In the genomic region with DNA sequence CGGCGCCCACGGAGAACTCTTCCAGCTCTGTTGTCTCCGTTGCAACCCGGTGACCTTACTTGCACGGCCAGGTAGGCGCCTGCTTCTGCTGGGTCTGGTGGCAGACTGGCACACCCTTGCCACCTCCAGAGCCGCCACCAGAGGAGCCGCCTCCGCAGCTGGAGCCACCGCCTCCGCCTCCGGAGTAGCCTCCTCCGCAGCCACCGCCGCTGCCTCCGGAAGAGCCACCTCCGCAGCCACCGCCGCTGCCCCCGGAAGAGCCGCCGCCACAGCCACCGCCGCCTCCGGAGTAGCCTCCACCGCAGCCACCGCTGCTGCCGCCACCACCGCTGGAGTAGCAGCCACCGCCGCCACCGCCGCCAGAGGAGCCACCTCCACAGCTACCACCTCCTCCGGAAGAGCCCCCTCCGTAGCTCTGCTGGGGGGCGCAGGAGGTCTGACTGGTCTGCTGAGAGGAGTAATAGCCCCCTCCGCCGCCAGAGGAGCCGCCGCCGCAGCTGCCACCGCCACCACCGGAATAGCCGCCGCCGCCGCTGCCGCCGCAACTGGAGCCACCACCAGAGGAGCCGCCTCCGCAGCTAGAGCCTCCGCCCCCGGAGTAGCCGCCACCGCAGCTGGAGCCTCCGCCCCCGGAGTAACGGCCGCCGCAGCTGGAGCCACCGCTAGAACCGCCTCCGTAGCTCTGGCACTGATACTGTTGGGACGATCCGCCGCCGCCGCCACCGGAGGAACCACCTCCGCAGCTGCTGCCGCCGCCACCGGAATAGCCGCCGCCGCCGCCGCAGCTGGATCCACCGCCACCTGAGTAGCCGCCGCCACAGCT, we compare ENCODE assay signal across 8 mouse cellular contexts. TPM values are rescaled to one million over a fixed set of nuclear protein-coding genes. Genes with fewer than 3 reads are reported as not detected.
DNase-seq lines count a peak whose midpoint lies in the region; ATAC-seq and TF ChIP-seq lines count a peak whose summit lies in the region.

No protein-coding gene starts in this region.

- peak; percentile 15; the same call in 1 of the 2 replicates for TF ChIP-seq CTCF in kidney, postnatal 0 days (IDR thresholded peaks at IDR 0.05; ENCODE audit: low read depth)
- 0 out of 2 replicates have a peak, but pooled peaks have one; percentile 25 for TF ChIP-seq CTCF in liver, adult 2 months (IDR thresholded peaks at IDR 0.05; ENCODE audit: low read depth, low read length)

- no peaks in the 10 kb centered on the region for H3K36me3 ChIP-seq in forebrain, embryonic 10.5 days (replicated peaks)
- H3K36me3 ChIP-seq in heart, embryonic 13.5 days: no peaks in the 10 kb centered on the region
- no peaks in the 10 kb centered on the region for H3K36me3 ChIP-seq in kidney, postnatal 0 days (ENCODE audit: insufficient read depth, low read length)
- H3K36me3 ChIP-seq in liver, adult 2 months (ENCODE audit: control insufficient read depth, insufficient read depth, low read length): no peaks in the 10 kb centered on the region
- H3K36me3 ChIP-seq in myocyte (ENCODE audit: control insufficient read depth, insufficient read depth): no peaks in the 10 kb centered on the region

- no peak for ATAC-seq in CD4-positive, CD25-positive, alpha-beta regulatory T cell, adult 4 months
- peak; percentile 20 for ATAC-seq in heart, embryonic 13.5 days (ENCODE audit: extremely low read depth, insufficient number of reproducible peaks, low FRiP score, low TSS enrichment)
- ATAC-seq in kidney, postnatal 0 days (replicated peaks; ENCODE audit: low FRiP score, low read depth): peak; percentile 85

- no peak for TF ChIP-seq POLR2A in liver, adult 2 months (IDR thresholded peaks at IDR 0.05; ENCODE audit: extremely low read depth, insufficient read depth, low read length)
- no peak for TF ChIP-seq POLR2A in myocyte (IDR thresholded peaks at IDR 0.05; ENCODE audit: insufficient read length, low read depth)

- no peaks in the 10 kb centered on the region for H3K9me3 ChIP-seq in forebrain, embryonic 10.5 days
- H3K9me3 ChIP-seq in heart, embryonic 13.5 days: no peaks in the 10 kb centered on the region
- H3K9me3 ChIP-seq in kidney, postnatal 0 days (replicated peaks; ENCODE audit: low read length): no peaks in the 10 kb centered on the region

- H3K4me3 ChIP-seq in forebrain, embryonic 10.5 days: peak overlapping the region; percentile 86
- peak overlapping the region; percentile 84 for H3K4me3 ChIP-seq in heart, embryonic 13.5 days
- peak overlapping the region; percentile 74 for H3K4me3 ChIP-seq in kidney, postnatal 0 days (replicated peaks; ENCODE audit: low read depth, low read length)
- peak overlapping the region; percentile 79 for H3K4me3 ChIP-seq in liver, adult 2 months (ENCODE audit: insufficient read depth, low read depth, low read length)
- peak overlapping the region; percentile 15 for H3K4me3 ChIP-seq in myocyte

- H3K4me1 ChIP-seq in forebrain, embryonic 10.5 days: peaks cover 16% of the 10 kb centered on the region
- peaks cover 4% of the 10 kb centered on the region for H3K4me1 ChIP-seq in heart, embryonic 13.5 days
- H3K4me1 ChIP-seq in kidney, postnatal 0 days (replicated peaks; ENCODE audit: insufficient read depth, low read length): no peaks in the 10 kb centered on the region
- H3K4me1 ChIP-seq in liver, adult 2 months (ENCODE audit: control insufficient read depth, insufficient read depth, low read length): peaks cover 3% of the 10 kb centered on the region; the same call in 1 of the 2 replicates

- H3K4me2 ChIP-seq in heart, embryonic 13.5 days: peak overlapping the region; percentile 97
- peak overlapping the region; percentile 96 for H3K4me2 ChIP-seq in kidney, postnatal 0 days (ENCODE audit: low read length)
- H3K4me2 ChIP-seq in myocyte (ENCODE audit: low read depth): peak overlapping the region; percentile 53

- H3ac ChIP-seq in myocyte (ENCODE audit: control insufficient read depth, insufficient read length): peak overlapping the region; percentile 17

- WGBS in forebrain, embryonic 10.5 days: under 1% methylated on average over 82 of the region's 82 CpGs
- under 1% methylated on average over 75 of the region's 82 CpGs for WGBS in heart, embryonic 13.5 days
- under 1% methylated on average over 63 of the region's 82 CpGs for WGBS in kidney, postnatal 0 days
- WGBS in liver, adult 2 months: under 1% methylated on average over 81 of the region's 82 CpGs

- H3K79me2 ChIP-seq in liver, adult 2 months (ENCODE audit: control insufficient read depth, insufficient read depth, low read length): no peaks in the 10 kb centered on the region
- no peaks in the 10 kb centered on the region for H3K79me2 ChIP-seq in myocyte (ENCODE audit: control insufficient read depth, insufficient read depth)

- peak; percentile 5 for DNase-seq in CD4-positive, CD25-positive, alpha-beta regulatory T cell, adult 2 months (ENCODE audit: low read depth, low spot score)
- DNase-seq in forebrain, embryonic 10.5 days (ENCODE audit: extremely low spot score, low spot score): peak; percentile 70
- peak; percentile 82 for DNase-seq in kidney, postnatal 0 days (ENCODE audit: low spot score)
- peak; percentile 61 for DNase-seq in liver, adult 2 months (ENCODE audit: extremely low read depth, low read depth, low spot score)
- DNase-seq in thymus, adult 18-20 months: peak; percentile 4 to 9

- peak overlapping the region; percentile 82 for H3K9ac ChIP-seq in heart, embryonic 13.5 days
- peak overlapping the region; percentile 61 for H3K9ac ChIP-seq in kidney, postnatal 0 days (ENCODE audit: low read depth, low read length)
- peak overlapping the region; percentile 87 for H3K9ac ChIP-seq in liver, adult 2 months (ENCODE audit: low read depth, low read length)

- peaks cover 57% of the 10 kb centered on the region for H3K27me3 ChIP-seq in forebrain, embryonic 10.5 days (ENCODE audit: poor library complexity, severe bottlenecking)
- peaks cover 52% of the 10 kb centered on the region for H3K27me3 ChIP-seq in heart, embryonic 13.5 days (replicated peaks)
- no peaks in the 10 kb centered on the region for H3K27me3 ChIP-seq in kidney, postnatal 0 days (ENCODE audit: insufficient read depth, low read length)
- H3K27me3 ChIP-seq in liver, adult 2 months (ENCODE audit: control insufficient read depth, insufficient read depth, low read length): peaks cover 6% of the 10 kb centered on the region
- H3K27me3 ChIP-seq in myocyte (ENCODE audit: control insufficient read depth, insufficient read depth, insufficient read length): peaks cover 17% of the 10 kb centered on the region

- H3K27ac ChIP-seq in forebrain, embryonic 10.5 days: peak overlapping the region; percentile 79
- H3K27ac ChIP-seq in heart, embryonic 13.5 days (replicated peaks): peak overlapping the region; percentile 45
- H3K27ac ChIP-seq in kidney, postnatal 0 days: peak overlapping the region; percentile 57; the same call in 1 of the 2 replicates
- no peak overlapping the region; the same call in 1 of the 2 replicates for H3K27ac ChIP-seq in liver, adult 2 months (replicated peaks; ENCODE audit: insufficient read depth, low read depth, low read length)

TF ChIP-seq in myocyte, 11 proteins besides CTCF, POLR2A, EP300 and RAD21:
- TF ChIP-seq POLR2AphosphoS2 (IDR thresholded peaks at IDR 0.05; ENCODE audit: insufficient read length, low read depth): no peak
- no peak for TF ChIP-seq MAX (IDR thresholded peaks at IDR 0.05; ENCODE audit: low read depth)
- no peak for TF ChIP-seq CEBPB (IDR thresholded peaks at IDR 0.05; ENCODE audit: insufficient read depth, poor library complexity, severe bottlenecking)
- TF ChIP-seq MYOD1 (IDR thresholded peaks at IDR 0.05; ENCODE audit: control insufficient read depth in 1 of 3, insufficient read length in 2 of 3, low read depth in 2 of 3): peak in 1 of 3 experiments; percentile 1
- peak in 1 of 3 experiments; percentile 2 for TF ChIP-seq MYOG (IDR thresholded peaks at IDR 0.05; ENCODE audit: control insufficient read depth in 1 of 3, insufficient read depth in 1 of 3, insufficient read length in 2 of 3, low read depth in 2 of 3)

RNA-seq across cellular contexts. Expression of a gene that starts 2.3 kb away (rescaled TPM):
- not detected for polyA plus RNA-seq in CD4-positive, CD25-positive, alpha-beta regulatory T cell, adult 4 months (2017; shearing (Covaris generic))
- polyA plus RNA-seq in forebrain, embryonic 10.5 days (2016; fragmentation: Nextera tagmentation; extraction: Ambion mirVana): 0.14 and 0.25 TPM in 2 replicates
- 0.34 and 0.52 TPM in 2 replicates for polyA plus RNA-seq in heart, embryonic 13.5 days (2015; fragmentation: Nextera tagmentation; extraction: Ambion mirVana)
- polyA plus RNA-seq in kidney, postnatal 0 days (2015; fragmentation: Nextera tagmentation; extraction: Ambion mirVana): 1.4 and 1.8 TPM in 2 replicates
- 0.09 and 0.13 TPM in 2 replicates for total RNA-seq in liver, adult 2 months (2014; rRNA removed)
- 0.27 and 0.33 TPM in 2 replicates for polyA plus RNA-seq in liver, adult 2 months (2012; rRNA removed)
- polyA plus RNA-seq in myocyte (2012; fragmentation: generic; extraction: Trizol): 0.36 TPM

RNA-seq across cellular contexts. Expression of a gene that starts 43.1 kb away (rescaled TPM):
- not detected for polyA plus RNA-seq in CD4-positive, CD25-positive, alpha-beta regulatory T cell, adult 4 months (2017; shearing (Covaris generic))
- polyA plus RNA-seq in forebrain, embryonic 10.5 days (2016; fragmentation: Nextera tagmentation; extraction: Ambion mirVana): not detected in 2 replicates
- polyA plus RNA-seq in heart, embryonic 13.5 days (2015; fragmentation: Nextera tagmentation; extraction: Ambion mirVana): not detected in 2 replicates
- not detected in 2 replicates for polyA plus RNA-seq in kidney, postnatal 0 days (2015; fragmentation: Nextera tagmentation; extraction: Ambion mirVana)
- total RNA-seq in liver, adult 2 months (2014; rRNA removed): not detected in 2 replicates
- not detected in 2 replicates for polyA plus RNA-seq in liver, adult 2 months (2012; rRNA removed)
- polyA plus RNA-seq in myocyte (2012; fragmentation: generic; extraction: Trizol): 0.40 TPM

Comparison
In these comparisons a context has a peak if more than half of its experiments do, and no peak if none do; other contexts are left out.
1. DNase-seq: peak in every context shown above with its lines; median percentile 82 in kidney, postnatal 0 days; 70 in forebrain, embryonic 10.5 days; 61 in liver, adult 2 months; 6 in thymus, adult 18-20 months; 5 in CD4-positive, CD25-positive, alpha-beta regulatory T cell, adult 2 months.
2. H3K4me3 ChIP-seq: peak in every context shown above with its lines; median percentile 86 in forebrain, embryonic 10.5 days; 84 in heart, embryonic 13.5 days; 79 in liver, adult 2 months; 74 in kidney, postnatal 0 days; 15 in myocyte.